Mouse (Mus musculus) hindbrain, embryonic 15.5 days (tissue): ENCODE results near the gene Cfap70. TPM values are rescaled to one million over a fixed set of nuclear protein-coding genes. Genes with fewer than 3 reads are reported as not detected.

Experiments used
- ATAC-seq: fragments of 200-750 bp; cut with Nextera tagmentation; 2 replicates; pipeline ENCODE4 v1.8.0; 2017; ENCODE audit warnings: low read depth, moderate number of reproducible peaks, moderate TSS enrichment; ENCODE audit not compliant: low FRiP score
- H3K27ac ChIP-seq: fragments of 300-500 bp; sonication (generic); replicated peaks from 2 replicates; pipeline ENCODE4 v1.5.1; 2015; ENCODE audit warnings: mild to moderate bottlenecking, inconsistent platforms
- H3K27me3 ChIP-seq: fragments of 300-500 bp; sonication (generic); 2 replicates; pipeline ENCODE4 v1.6.1; 2015; ENCODE audit warnings: control low read depth, inconsistent platforms
- H3K36me3 ChIP-seq: fragments of 300-500 bp; sonication (generic); 2 replicates; pipeline ENCODE4 v1.6.1; 2015; ENCODE audit warnings: control low read depth, inconsistent platforms
- H3K4me1 ChIP-seq: fragments of 300-500 bp; sonication (generic); replicated peaks from 2 replicates; pipeline ENCODE4 v1.6.1; 2015; ENCODE audit warnings: control low read depth, inconsistent platforms
- H3K4me2 ChIP-seq: fragments of 300-500 bp; sonication (generic); 2 replicates; pipeline ENCODE4 v1.6.1; 2015; ENCODE audit warnings: moderate library complexity, mild to moderate bottlenecking, inconsistent platforms
- H3K4me3 ChIP-seq: fragments of 300-500 bp; sonication (generic); 2 replicates; pipeline ENCODE4 v1.5.1; 2015; ENCODE audit warnings: mild to moderate bottlenecking, inconsistent platforms
- H3K9ac ChIP-seq: fragments of 300-500 bp; sonication (generic); 2 replicates; pipeline ENCODE4 v1.6.1; 2015; ENCODE audit warnings: inconsistent platforms
- H3K9me3 ChIP-seq: fragments of 300-500 bp; sonication (generic); 2 replicates; pipeline ENCODE4 v1.6.1; 2016; ENCODE audit warnings: control low read depth, inconsistent platforms
- WGBS: fragments of 180-500 bp; shearing (Covaris S2); methylation state at CpG from one replicate; pipeline ENCODE4 v1.1.7; 2015; 5-methylcytosine and 5-hydroxymethylcytosine counted together
- polyA plus RNA-seq: library from polyadenylated mRNA; unstranded; fragments of >200 nt; fragmentation: Nextera tagmentation; extraction: Ambion mirVana; gene quantifications from 2 replicates; pipeline ENCODE4 v1.2.1, GENCODE M21; 2015

Gene Cfap70
- polyA plus RNA-seq: 1.1 and 1.5 TPM in 2 replicates

DNA sequence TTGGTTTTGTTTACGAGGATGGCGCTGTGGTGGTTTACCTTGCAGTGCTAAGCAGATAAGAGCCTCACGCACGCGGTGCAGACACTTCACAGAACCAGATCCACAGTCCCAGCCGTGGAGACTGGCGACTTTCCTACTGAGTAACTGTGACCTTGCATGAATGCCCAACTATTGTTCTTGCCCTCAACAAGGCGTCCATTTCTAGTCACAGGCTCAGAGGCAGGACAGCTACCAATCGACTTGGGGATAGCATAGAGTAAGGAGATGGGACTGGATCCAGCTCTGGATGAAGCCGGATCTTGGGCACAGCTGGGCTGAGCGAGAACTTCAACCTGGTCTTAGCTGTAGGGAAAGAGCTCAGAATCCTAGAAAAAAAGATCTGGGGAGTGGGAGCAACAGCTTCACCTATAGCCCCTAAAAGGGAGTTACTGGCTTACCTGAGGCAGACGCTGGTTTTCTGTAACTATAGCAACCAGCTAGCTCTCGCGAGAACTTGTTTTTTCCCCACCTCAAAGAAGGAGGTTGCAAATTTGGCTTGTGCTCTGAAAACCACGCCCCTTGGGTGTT lies at the start of gene Cfap70:
Cfap70 (minus strand) TSS at position 462 of the 567 bp plus-strand sequence.
- H3K27ac ChIP-seq: no peak within 1 kb of the TSS
- ATAC-seq: peak; percentile 85
- peak within 1 kb of the TSS; percentile 72 for H3K4me2 ChIP-seq
- 0 out of 2 replicates have a peak, but pooled peaks cover 7% of the 10 kb centered on the region for H3K4me1 ChIP-seq
- peak within 1 kb of the TSS; percentile 43 for H3K9ac ChIP-seq
- WGBS: 4% methylated on average over 15 of the region's 15 CpGs
- peaks cover 9% of the 10 kb centered on the region; the same call in 1 of the 2 replicates for H3K36me3 ChIP-seq
- H3K4me3 ChIP-seq: peak within 1 kb of the TSS; percentile 44
- no peaks in the 10 kb centered on the region for H3K27me3 ChIP-seq
- H3K9me3 ChIP-seq: no peaks in the 10 kb centered on the region

DNA sequence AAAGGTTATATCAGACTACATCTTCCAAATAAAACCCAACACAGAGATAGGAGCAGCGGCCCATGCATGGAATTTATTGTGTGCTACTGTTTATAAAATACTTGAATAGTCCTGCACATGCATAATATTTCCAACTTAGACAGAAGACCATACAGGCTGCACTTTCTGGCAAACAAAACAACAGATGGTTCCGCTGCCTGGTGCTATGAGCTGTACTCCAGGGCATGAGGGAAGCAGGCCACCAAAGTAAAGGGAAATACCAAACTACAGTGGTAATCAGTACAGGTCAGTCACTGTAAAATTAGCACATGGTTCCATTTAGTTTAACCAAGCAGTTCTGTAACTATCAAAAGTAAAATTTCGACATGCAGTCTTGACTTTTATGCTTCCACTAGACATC lies 48.0 kb upstream of the Cfap70 start:
- Histone ChIP-seq H3K27me3 (no peaks in the 10 kb centered on the region), H3K9ac (no peak overlapping the region), H3K36me3 (peaks cover 31% of the 10 kb centered on the region), H3K27ac (no peak overlapping the region), H3K4me3 (no peak overlapping the region), H3K4me2 (no peak overlapping the region), H3K9me3 (no peaks in the 10 kb centered on the region), H3K4me1 (no peaks in the 10 kb centered on the region)
- no peak for ATAC-seq
- 90% methylated on average over 3 of the region's 3 CpGs for WGBS

DNA sequence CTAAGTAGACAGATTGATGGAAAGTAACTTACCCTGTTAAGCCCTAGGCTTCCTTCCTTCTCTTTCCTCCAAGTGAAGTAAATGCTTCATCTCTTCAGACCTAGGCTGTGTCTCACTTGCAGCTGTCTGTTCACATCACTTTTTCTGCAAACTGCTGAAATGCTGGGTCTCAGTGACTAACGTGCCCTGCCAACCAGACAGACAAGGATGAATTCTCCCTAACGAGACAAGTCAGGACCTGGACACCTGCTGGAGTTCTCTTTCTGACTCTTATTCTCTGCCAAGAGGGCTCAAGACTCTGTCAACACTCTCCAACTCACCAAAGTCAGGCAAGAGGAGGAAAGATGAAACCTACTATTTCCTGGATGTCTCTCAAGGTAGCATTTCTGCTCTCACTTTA lies 44.6 kb upstream of the Cfap70 start, which contains the start of gene Mss51:
Mss51 (minus strand) TSS at position 299 of the 400 bp plus-strand sequence.
- Histone ChIP-seq H3K27me3 (no peaks in the 10 kb centered on the region), H3K4me1 (no peaks in the 10 kb centered on the region), H3K9me3 (no peaks in the 10 kb centered on the region), H3K36me3 (peaks cover 35% of the 10 kb centered on the region), H3K9ac (no peak within 1 kb of the TSS), H3K4me2 (no peak within 1 kb of the TSS), H3K4me3 (no peak within 1 kb of the TSS), H3K27ac (no peak within 1 kb of the TSS)
- WGBS: 77% methylated on average over 2 of the region's 2 CpGs
- ATAC-seq: no peak

DNA sequence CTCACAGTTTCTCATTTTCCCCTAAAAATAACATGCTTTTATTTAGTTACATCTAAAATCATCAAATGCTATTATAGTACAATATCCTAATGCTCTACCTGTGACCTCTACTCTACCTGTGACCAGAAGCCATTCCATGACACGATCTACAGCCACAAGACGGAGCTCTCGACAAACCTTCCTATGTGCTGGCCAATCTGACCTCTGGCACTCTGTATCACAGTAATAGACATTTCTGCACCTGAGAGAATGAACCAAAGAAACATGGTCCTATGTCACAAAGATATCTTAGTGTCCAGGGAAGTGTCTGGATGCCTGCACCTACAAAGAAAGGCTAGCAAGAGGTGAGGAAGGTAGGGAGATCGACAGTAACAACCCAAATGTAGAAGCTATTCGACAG lies 34.0 kb upstream of the Cfap70 start:
- Histone ChIP-seq H3K36me3 (peaks cover 12% of the 10 kb centered on the region), H3K4me2 (no peak overlapping the region), H3K27me3 (no peaks in the 10 kb centered on the region), H3K9ac (no peak overlapping the region), H3K27ac (no peak overlapping the region), H3K9me3 (no peaks in the 10 kb centered on the region), H3K4me3 (no peak overlapping the region), H3K4me1 (no peaks in the 10 kb centered on the region)
- ATAC-seq: no peak
- 98% methylated on average over 5 of the region's 5 CpGs for WGBS

DNA sequence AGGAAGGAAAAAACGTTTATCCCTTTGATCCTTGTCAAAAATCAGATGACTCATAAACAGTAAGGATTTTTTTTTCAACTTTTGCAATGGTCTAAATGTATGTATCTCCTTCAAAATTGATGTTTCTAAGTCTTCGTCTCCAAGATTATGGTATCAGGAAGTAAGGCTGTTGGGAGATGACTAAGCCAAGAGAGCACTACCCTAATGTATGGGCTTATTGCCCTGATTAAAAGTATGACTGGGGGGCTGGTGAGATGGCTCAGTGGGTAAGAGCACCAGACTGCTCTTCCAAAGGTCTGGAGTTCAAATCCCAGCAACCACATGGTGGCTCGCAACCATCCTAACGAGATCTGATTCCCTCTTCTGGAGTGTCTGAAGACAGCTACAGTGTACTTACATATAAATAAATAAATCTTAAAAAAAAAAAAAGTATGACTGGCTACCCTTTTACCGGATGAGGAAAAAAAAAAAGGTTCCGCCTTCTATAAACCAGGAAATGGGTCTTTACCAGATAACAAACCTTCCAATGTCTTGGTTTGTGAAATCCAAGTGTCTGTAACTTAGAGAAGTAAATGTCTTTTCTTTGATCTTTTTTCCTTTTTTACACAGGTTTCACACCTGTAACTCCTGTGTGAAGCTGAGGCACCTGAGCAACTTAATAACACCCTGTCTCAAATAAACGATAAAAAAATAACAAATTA lies 30.2 kb upstream of the Cfap70 start:
- Histone ChIP-seq H3K27me3 (no peaks in the 10 kb centered on the region), H3K36me3 (peaks cover 9% of the 10 kb centered on the region), H3K27ac (no peak overlapping the region), H3K4me2 (no peak overlapping the region), H3K9ac (no peak overlapping the region), H3K4me1 (peaks cover 17% of the 10 kb centered on the region; the same call in 1 of the 2 replicates), H3K9me3 (no peaks in the 10 kb centered on the region), H3K4me3 (no peak overlapping the region)
- 95% methylated on average over 7 of the region's 7 CpGs for WGBS
- no peak for ATAC-seq

DNA sequence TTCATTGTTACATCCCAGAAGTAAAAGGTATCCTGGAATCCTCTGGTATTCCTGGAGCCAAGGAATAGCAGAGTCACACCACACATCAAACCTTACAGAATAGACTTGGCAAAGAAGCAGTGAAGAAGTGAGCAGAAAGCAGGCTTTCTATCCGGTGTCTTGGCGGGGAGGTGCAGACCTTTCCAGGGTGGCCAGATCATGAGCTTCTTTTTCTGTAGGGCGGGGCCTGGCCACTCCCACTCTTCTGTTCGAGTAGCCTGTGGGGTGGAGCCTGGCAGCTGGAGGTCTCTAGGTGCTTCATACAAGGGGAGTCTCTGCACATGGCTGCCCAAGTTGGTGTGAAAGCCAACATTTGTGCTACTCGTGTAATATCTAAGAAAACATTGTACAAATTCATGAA lies 29.2 kb upstream of the Cfap70 start:
- no peak for ATAC-seq
- WGBS: 27% methylated on average over 5 of the region's 5 CpGs
- H3K36me3 ChIP-seq: 0 out of 2 replicates have a peak, but pooled peaks cover 3% of the 10 kb centered on the region

DNA sequence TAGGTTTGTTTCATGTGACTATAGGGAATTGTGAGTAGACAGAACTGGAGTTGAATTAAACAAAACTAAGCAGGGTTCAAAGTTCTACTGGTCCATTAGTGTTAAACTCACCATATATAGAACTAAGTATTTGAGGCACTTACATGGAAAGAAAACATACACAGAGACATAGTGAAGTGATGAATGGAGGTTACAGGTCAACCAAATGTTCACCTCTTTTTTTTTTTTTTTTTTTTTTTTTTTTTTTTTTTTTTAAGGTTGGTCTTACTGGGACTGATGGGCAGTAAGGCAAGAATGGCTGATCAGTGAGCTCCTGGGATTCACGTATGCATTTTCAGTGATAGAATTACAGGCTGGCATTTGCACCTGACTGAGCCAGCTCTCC lies 28.2 kb upstream of the Cfap70 start:
- H3K9ac ChIP-seq: peak overlapping the region; percentile 62
- H3K9me3 ChIP-seq: no peaks in the 10 kb centered on the region
- H3K4me1 ChIP-seq: peaks cover 17% of the 10 kb centered on the region; the same call in 1 of the 2 replicates
- H3K4me3 ChIP-seq: peak overlapping the region; percentile 82
- no peak for ATAC-seq
- H3K27ac ChIP-seq: no peak overlapping the region
- 60% methylated on average over 1 of the region's 1 CpGs for WGBS
- no peaks in the 10 kb centered on the region for H3K27me3 ChIP-seq
- 0 out of 2 replicates have a peak, but pooled peaks cover 3% of the 10 kb centered on the region for H3K36me3 ChIP-seq
- H3K4me2 ChIP-seq: peak overlapping the region; percentile 95

More for the DNA sequence above, 29.2 kb upstream of the Cfap70 start:
- no peak overlapping the region for H3K27ac ChIP-seq
- peaks cover 17% of the 10 kb centered on the region; the same call in 1 of the 2 replicates for H3K4me1 ChIP-seq
- no peaks in the 10 kb centered on the region for H3K9me3 ChIP-seq
- H3K4me2 ChIP-seq: no peak overlapping the region
- H3K4me3 ChIP-seq: no peak overlapping the region
- no peak overlapping the region for H3K9ac ChIP-seq
- no peaks in the 10 kb centered on the region for H3K27me3 ChIP-seq

DNA sequence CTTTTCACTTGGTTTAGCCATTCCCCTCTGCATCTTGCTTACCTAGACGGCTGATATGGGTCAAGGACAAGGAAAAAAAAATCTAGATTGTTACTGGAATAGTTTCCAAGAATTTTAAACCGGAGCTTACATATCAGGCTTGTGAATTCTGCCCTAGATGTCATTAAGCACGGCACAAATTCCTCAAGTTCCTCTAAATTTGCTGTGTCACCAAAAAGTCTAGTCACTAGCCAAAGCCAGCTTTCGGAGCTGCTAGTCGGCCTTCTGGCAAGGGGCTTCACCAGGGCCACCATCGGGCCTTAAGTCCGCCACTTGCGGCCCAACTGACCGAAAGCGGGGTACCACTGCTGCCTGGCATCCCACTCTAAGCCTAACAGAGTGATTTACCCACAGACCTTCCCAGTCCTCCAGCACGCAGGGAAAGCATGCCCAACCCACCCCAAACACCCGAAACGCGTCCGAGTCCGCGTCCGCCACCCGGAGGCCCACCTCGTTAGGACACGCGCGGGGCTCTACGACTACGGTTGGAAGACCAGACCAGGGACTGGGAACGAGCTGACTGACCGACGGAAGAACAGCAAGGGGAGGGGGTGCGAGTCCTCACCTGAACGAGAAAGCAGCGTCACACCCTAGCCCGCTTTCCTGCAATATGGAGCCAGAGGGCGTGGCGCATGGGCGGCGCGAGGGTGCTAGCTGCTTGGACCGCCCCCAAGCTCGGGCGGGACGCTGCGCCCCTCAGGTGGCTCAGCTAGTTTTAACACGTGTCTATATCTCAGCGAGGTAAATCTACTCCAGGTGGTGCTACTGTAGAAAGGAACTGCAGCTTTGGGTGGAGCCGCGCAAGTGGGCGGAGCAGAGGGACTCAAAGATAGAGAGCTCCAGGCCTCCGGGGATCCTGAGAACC lies 27.5 kb upstream of the Cfap70 start, which contains the start of gene Anxa7:
Anxa7 (minus strand) TSS at position 843 of the 904 bp plus-strand sequence.
- Histone ChIP-seq H3K27ac (peak within 1 kb of the TSS; percentile 65), H3K4me2 (peak within 1 kb of the TSS; percentile 95), H3K36me3 (no peaks in the 10 kb centered on the region), H3K9ac (peak within 1 kb of the TSS; percentile 62), H3K4me1 (peaks cover 17% of the 10 kb centered on the region; the same call in 1 of the 2 replicates), H3K4me3 (peak within 1 kb of the TSS; percentile 82), H3K27me3 (no peaks in the 10 kb centered on the region), H3K9me3 (no peaks in the 10 kb centered on the region)
- peak; percentile 86 for ATAC-seq
- WGBS: 1% methylated on average over 48 of the region's 48 CpGs

DNA sequence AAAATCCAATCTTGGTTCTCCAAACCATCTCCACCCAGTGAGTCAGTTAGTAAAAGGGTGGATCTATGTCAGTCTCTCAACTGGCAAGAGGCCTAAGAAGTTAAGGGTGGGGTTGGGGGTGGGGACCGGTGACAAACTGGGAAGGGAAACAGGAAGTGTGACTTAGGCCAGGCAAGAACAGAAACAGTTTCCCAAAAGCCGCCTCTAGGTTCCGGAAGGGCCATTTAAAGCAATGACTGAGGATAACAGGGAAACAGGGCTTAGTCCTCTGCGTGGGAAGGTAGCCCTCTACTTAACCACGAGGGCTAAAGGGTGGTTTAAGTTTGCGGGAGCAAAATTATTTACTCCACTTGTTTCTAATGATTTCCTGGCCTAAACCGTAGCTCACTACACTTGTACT lies 26.8 kb upstream of the Cfap70 start:
- Histone ChIP-seq H3K27ac (peak overlapping the region; percentile 65; the same call in 1 of the 2 replicates), H3K9ac (peak overlapping the region; percentile 62; the same call in 1 of the 2 replicates), H3K4me1 (peaks cover 17% of the 10 kb centered on the region; the same call in 1 of the 2 replicates), H3K9me3 (no peaks in the 10 kb centered on the region), H3K4me2 (peak overlapping the region; percentile 95), H3K4me3 (peak overlapping the region; percentile 82), H3K27me3 (no peaks in the 10 kb centered on the region), H3K36me3 (no peaks in the 10 kb centered on the region)
- 29% methylated on average over 7 of the region's 7 CpGs for WGBS
- no peak for ATAC-seq

DNA sequence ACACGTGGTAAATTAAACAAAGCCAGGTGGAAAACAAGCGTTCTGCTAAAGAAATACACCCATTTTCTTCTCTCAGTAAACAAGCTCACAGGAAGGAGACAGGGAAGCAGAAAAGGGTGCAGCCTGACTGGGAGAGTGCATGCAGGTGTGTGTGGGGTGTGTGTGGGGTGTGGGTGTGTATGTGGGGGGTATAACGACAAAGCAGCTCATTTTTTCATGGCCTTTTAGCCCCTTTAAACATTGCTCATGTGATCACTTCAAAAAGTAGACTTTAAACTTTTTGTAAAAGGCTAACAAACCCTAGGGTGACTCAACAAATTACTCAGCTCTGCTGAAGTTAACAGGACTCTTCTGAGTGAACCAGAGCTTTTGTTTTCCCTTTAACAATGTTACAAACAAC lies 26.4 kb upstream of the Cfap70 start:
- H3K27ac ChIP-seq: no peak overlapping the region
- no peaks in the 10 kb centered on the region for H3K36me3 ChIP-seq
- WGBS: 57% methylated on average over 3 of the region's 3 CpGs
- H3K27me3 ChIP-seq: no peaks in the 10 kb centered on the region
- H3K4me1 ChIP-seq: peaks cover 17% of the 10 kb centered on the region; the same call in 1 of the 2 replicates
- H3K9me3 ChIP-seq: no peaks in the 10 kb centered on the region
- no peak overlapping the region for H3K9ac ChIP-seq
- no peak overlapping the region for H3K4me3 ChIP-seq
- ATAC-seq: no peak
- H3K4me2 ChIP-seq: peak overlapping the region; percentile 95

DNA sequence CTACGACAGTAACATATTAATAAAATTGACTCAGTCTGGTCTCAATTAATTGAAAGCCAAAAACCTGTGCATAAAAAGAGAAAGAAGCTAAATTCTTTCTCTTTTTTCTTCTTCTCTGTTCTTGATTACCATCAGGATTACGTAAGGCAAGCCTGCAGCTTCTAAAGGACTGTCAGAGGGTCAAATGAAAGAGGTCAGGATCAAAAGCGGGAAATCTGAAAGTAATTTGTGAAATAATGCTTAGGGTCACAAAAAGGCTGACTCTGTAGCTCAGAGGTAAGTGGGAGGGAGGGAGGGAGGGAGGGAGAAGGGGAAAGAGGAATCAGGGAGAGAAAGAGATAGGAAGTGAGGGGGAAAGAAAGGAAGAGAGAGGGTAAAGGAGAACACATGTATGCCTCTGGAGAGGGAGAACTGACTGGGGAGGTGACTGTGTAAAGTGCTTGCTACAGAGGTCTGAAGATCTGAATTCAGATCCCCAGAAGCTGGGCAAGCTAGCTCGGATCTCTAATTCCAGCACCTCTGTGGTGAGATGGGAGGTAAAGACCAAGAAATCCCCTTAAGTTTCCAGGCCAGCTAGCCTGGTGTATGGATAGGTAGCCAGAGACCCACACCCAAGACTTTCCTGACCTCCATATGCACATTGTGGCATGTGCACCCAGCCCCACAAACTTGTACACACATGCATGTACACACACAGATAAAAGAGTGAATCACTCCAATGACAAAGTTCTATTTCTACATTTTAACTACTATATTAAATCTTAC lies 25.4 kb upstream of the Cfap70 start:
- ATAC-seq: no peak
- H3K9me3 ChIP-seq: no peaks in the 10 kb centered on the region
- no peaks in the 10 kb centered on the region for H3K27me3 ChIP-seq

More for the DNA sequence above, 25.4 kb upstream of the Cfap70 start:
- Histone ChIP-seq H3K4me1 (peaks cover 17% of the 10 kb centered on the region; the same call in 1 of the 2 replicates), H3K4me2 (no peak overlapping the region), H3K27ac (no peak overlapping the region), H3K4me3 (no peak overlapping the region), H3K9ac (no peak overlapping the region), H3K36me3 (no peaks in the 10 kb centered on the region)
- WGBS: 52% methylated on average over 4 of the region's 4 CpGs
